Mouse (Mus musculus) heart, adult 9 months (tissue): ENCODE results near the gene Gm47985.
A peak's percentile ranks its signal among the peaks of the same experiment; 100 is the strongest.
"Not testable (repeated sequence)": the region's sequence is repeated elsewhere in the genome, so short reads cannot be mapped to it uniquely, and the experiment has no call there.

Experiments used
- DNase-seq, 2 experiments: peaks; one replicate each; pipeline ENCODE4 v3.0.0; 2022; ENCODE audit warnings: low spot score in 2 of 2

The Gm47985 gene

GRCm38 (mm10) chr1:151177030-151177936 is 5.1 kb upstream of the Gm47985 start:
- DNase-seq = peak; percentile 13 to 28

- no peak for DNase-seq
Observed at GRCm38 (mm10) chr1:151177937-151178271, 4.4 kb upstream of the Gm47985 start.

- DNase-seq = no peak
Observed at GRCm38 (mm10) chr1:151178505-151179083, 3.7 kb upstream of the Gm47985 start.

- no peak for DNase-seq
Observed at GRCm38 (mm10) chr1:151180167-151180566, 2.2 kb upstream of the Gm47985 start.

GRCm38 (mm10) chr1:151186186-151186585 is 3.8 kb downstream of the Gm47985 start:
- not testable (repeated sequence) for DNase-seq

- not testable (repeated sequence) for DNase-seq
Observed at GRCm38 (mm10) chr1:151186879-151187424, 4.6 kb downstream of the Gm47985 start.

GRCm38 (mm10) chr1:151188469-151188868 is 6.1 kb downstream of the Gm47985 start:
- no peak for DNase-seq

GRCm38 (mm10) chr1:151192075-151192474 is 9.7 kb downstream of the Gm47985 start, which contains the start of gene Gm8947:
Gene Gm8947, plus strand, starts transcription at chr1:151192376.
- not testable (repeated sequence) for DNase-seq

GRCm38 (mm10) chr1:151192739-151193138 is 10.4 kb downstream of the Gm47985 start:
- DNase-seq = not testable (repeated sequence)

GRCm38 (mm10) chr1:151195986-151196385 is 13.6 kb downstream of the Gm47985 start:
- DNase-seq = not testable (repeated sequence)

GRCm38 (mm10) chr1:151196690-151197089 is 14.4 kb downstream of the Gm47985 start:
- not testable (repeated sequence) for DNase-seq

GRCm38 (mm10) chr1:151198120-151198519 is 15.8 kb downstream of the Gm47985 start, which contains the start of gene Gm47995:
Gene Gm47995, plus strand, starts transcription at chr1:151198448.
- DNase-seq = not testable (repeated sequence)

GRCm38 (mm10) chr1:151200620-151201019 is 18.3 kb downstream of the Gm47985 start:
- DNase-seq = not testable (repeated sequence)

GRCm38 (mm10) chr1:151202771-151203170 is 20.4 kb downstream of the Gm47985 start:
- not testable (repeated sequence) for DNase-seq

GRCm38 (mm10) chr1:151203818-151204217 is 21.5 kb downstream of the Gm47985 start, which contains the start of gene 3110040M04Rik:
Gene 3110040M04Rik, plus strand, starts transcription at chr1:151204121.
- not testable (repeated sequence) for DNase-seq

GRCm38 (mm10) chr1:151208493-151208892 is 26.2 kb downstream of the Gm47985 start:
- DNase-seq = not testable (repeated sequence)

GRCm38 (mm10) chr1:151208944-151209343 is 26.6 kb downstream of the Gm47985 start:
- not testable (repeated sequence) for DNase-seq

- not testable (repeated sequence) for DNase-seq
Observed at GRCm38 (mm10) chr1:151209824-151210355, 27.6 kb downstream of the Gm47985 start, which contains the start of gene Gm47996. Gene Gm47996, plus strand, starts transcription at chr1:151210131.

GRCm38 (mm10) chr1:151211666-151212065 is 29.3 kb downstream of the Gm47985 start:
- not testable (repeated sequence) for DNase-seq

- no peak for DNase-seq
Observed at GRCm38 (mm10) chr1:151214862-151215261, 32.5 kb downstream of the Gm47985 start.

GRCm38 (mm10) chr1:151215985-151216384 is 33.6 kb downstream of the Gm47985 start:
- DNase-seq = no peak

- DNase-seq = no peak
Observed at GRCm38 (mm10) chr1:151216417-151216816, 34.1 kb downstream of the Gm47985 start.
